Mouse (Mus musculus) cerebellum, postnatal 4 days (tissue): ENCODE measurements around the gene Pidd1.

Experiments
- DNase-seq, 2 experiments: peaks; one replicate each; pipeline ENCODE4 v3.0.0; 2022; ENCODE audit warnings: low spot score in 2 of 2, mixed read lengths in 1 of 2

The Pidd1 gene

DNA sequence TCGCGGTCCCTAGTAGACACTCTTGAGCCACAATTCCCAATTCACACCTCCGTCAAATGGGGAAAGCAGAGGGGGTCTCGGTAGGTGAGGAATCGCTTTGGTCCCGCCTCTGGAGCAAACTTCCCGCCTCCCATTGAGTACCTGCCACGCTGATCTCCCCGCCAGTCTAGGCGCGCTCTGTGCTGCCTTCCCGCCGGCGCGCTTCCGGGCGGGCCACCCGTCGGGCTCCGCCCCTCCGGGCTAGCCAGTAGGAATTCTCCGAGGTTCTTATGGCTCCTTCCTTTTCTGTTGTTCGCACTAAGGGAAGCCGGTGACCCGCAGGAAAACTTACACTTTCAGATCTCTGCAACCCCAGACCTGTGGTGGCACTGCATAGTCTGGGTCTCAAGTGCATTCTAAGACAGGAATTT lies at the start of gene Pidd1:
Gene Pidd1 (minus strand): TSS at position 198 of the 410 bp plus-strand sequence.
- DNase-seq: peak in 1 of 2 experiments; percentile 30

GRCm38 (mm10) chr7:141492738-141493137 lies 48.9 kb upstream of the Pidd1 start:
- no peak for DNase-seq

- DNase-seq: no peak
Observed at GRCm38 (mm10) chr7:141491151-141491550, 47.3 kb upstream of the Pidd1 start.

DNA sequence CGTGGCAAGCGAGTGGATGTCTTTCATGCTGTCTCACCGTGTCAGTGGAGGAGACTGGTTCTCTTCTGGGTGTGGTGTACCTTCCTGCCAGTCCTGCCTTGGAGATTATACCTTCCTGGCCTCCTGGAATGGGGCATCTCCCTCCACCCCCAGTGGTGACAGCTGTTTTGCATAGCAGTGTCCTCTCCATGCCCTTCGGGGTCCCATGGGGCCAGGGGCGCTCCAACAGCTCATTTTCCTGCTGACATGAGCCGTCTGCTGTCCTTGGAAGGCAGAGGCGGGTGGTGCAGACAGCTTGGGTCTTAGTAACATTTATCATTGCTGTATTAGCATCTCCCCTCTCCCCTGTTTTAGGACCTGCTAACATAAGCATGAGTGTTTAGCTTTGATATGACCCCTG lies 43.3 kb upstream of the Pidd1 start:
- no peak for DNase-seq

- DNase-seq: no peak
Observed at GRCm38 (mm10) chr7:141486239-141486638, 42.4 kb upstream of the Pidd1 start.

GRCm38 (mm10) chr7:141485606-141486005 lies 41.8 kb upstream of the Pidd1 start:
- peak in 1 of 2 experiments; percentile 82 for DNase-seq

GRCm38 (mm10) chr7:141485186-141485585 lies 41.4 kb upstream of the Pidd1 start:
- no peak for DNase-seq

GRCm38 (mm10) chr7:141484186-141485120 lies 40.6 kb upstream of the Pidd1 start:
- DNase-seq: no peak

- DNase-seq: no peak
Observed at GRCm38 (mm10) chr7:141483114-141483653, 39.4 kb upstream of the Pidd1 start.

GRCm38 (mm10) chr7:141482531-141483024 lies 38.8 kb upstream of the Pidd1 start:
- no peak for DNase-seq

- peak in 1 of 2 experiments; percentile 70 for DNase-seq
Observed at GRCm38 (mm10) chr7:141481498-141482401, 37.9 kb upstream of the Pidd1 start.

- peak in 1 of 2 experiments; percentile 74 for DNase-seq
Observed at GRCm38 (mm10) chr7:141480842-141481497, 37.1 kb upstream of the Pidd1 start.

- DNase-seq: no peak
Observed at GRCm38 (mm10) chr7:141478270-141478748, 34.5 kb upstream of the Pidd1 start.

GRCm38 (mm10) chr7:141477578-141478269 lies 33.9 kb upstream of the Pidd1 start:
- DNase-seq: no peak

GRCm38 (mm10) chr7:141476981-141477370 lies 33.2 kb upstream of the Pidd1 start:
- no peak for DNase-seq

DNA sequence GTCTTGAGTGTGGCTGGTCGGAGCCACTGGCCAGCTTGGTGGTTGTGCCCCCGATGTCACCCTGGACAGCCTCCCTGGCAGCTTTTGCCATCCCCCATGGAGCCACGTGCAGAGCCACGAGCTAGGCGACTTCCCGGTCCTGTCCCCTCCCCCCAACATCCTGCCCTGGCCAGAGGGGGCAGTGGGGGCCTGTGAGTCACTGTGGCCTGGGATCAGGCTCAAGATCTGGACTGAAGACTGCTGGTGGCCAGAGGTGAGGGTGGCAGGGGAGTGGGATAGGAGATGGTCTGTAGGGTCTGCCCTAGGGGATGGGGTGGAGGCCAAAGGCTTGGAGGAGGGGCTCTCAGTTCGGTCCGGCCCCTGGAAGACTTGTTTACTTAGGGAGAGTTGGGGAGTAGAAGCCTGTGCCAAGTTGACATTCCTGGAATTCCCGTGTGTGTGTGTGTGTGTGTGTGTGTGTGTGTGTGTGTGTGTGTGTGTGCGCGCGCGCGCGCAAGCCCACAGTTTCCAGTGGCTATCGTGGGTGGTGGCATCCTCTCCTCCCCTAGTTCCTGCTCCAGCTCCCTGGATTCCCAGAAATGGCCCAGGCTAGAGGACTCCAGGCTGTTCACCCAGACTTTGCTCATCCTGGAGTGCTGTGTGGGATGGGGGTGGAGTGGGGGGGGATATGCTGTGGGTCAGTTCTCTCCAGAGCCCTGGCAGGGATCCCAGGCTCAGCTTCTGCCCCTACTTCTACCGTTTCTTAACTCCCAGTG lies 32.6 kb upstream of the Pidd1 start:
- no peak for DNase-seq

DNA sequence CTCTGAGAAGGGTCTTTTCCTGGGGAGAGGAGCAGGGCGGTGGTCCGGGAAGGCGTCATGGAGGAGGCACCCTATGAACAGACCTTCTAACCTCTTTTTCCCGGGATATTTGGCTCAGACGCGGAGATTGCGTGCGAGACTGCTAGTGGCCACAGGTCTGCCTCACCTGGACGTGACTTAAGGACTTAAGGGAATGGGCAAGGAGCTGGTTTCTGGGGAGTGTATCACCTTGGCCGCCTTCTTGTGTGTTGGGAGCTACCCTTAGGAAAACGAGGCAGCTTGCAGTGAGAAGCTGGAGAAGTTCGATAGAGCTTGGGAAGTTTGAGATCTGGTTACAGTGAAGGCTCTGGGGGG lies 32.0 kb upstream of the Pidd1 start:
- DNase-seq: no peak

GRCm38 (mm10) chr7:141475011-141475804 lies 31.4 kb upstream of the Pidd1 start, which contains the start of the genes Polr2l and Tspan4:
Gene Polr2l (minus strand): TSS chr7:141475132.
Gene Tspan4 (plus strand): TSS chr7:141475240.
- DNase-seq: peak; percentile 69 to 85

- DNase-seq: no peak
Observed at GRCm38 (mm10) chr7:141474160-141474559, 30.3 kb upstream of the Pidd1 start.
